Mouse (Mus musculus) CD4-positive naive resting alpha-beta T cell, adult 57 days (primary cell): Measurements from ENCODE around the gene BC005537. TPM values are rescaled to one million over a fixed set of nuclear protein-coding genes. Genes with fewer than 3 reads are reported as not detected.

Source experiments
- total RNA-seq: library from RNA; stranded (reverse); gene quantifications from one replicate; pipeline ENCODE4 v1.2.4, GENCODE M21; 2023

BC005537 gene
- 179 TPM for total RNA-seq

DNA sequence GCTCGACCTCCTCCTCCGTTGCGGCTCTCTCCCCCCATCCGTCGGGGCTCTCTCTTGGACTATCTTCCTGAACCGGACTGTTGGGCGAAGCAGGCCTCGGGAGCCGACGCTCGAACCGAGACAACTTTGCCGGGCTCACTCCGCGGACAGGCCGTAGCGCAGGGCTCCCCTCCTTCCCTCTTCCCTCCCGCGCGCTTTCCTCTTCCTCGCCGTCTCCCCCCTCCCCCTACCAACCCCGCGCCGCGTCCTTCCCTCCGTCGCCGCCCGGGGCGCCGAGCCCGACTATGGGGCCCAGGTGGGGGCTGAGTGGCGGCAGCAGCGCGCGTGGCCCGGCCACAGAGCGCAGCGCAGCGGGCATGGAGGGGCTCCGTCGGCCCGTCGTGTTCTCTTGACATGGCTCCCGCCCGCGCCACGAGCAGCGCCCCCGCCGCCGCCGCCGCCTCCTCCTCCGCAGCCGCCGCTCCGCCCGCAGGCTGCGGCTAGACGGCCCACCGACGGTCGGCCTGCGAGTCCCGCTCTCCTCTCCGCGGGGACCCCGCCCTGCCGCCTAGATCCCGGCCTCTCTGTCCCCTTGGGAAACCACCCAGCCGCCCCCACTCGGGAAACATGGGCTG, at the start of gene BC005537:
TSS of gene BC005537 (plus strand) at position 350 of the 614 bp plus-strand sequence.

GRCm38 (mm10) chr13:24761403-24762227, 39.8 kb upstream of the BC005537 start, which contains the start of gene Gmnn:
Gmnn (minus strand) TSS chr13:24761923.

GRCm38 (mm10) chr13:24831353-24832130, 30.1 kb downstream of the BC005537 start, which contains the start of the genes Acot13 and Tdp2:
Acot13 (minus strand) TSS chr13:24831540.
Tdp2 (plus strand) TSS chr13:24831679.

DNA sequence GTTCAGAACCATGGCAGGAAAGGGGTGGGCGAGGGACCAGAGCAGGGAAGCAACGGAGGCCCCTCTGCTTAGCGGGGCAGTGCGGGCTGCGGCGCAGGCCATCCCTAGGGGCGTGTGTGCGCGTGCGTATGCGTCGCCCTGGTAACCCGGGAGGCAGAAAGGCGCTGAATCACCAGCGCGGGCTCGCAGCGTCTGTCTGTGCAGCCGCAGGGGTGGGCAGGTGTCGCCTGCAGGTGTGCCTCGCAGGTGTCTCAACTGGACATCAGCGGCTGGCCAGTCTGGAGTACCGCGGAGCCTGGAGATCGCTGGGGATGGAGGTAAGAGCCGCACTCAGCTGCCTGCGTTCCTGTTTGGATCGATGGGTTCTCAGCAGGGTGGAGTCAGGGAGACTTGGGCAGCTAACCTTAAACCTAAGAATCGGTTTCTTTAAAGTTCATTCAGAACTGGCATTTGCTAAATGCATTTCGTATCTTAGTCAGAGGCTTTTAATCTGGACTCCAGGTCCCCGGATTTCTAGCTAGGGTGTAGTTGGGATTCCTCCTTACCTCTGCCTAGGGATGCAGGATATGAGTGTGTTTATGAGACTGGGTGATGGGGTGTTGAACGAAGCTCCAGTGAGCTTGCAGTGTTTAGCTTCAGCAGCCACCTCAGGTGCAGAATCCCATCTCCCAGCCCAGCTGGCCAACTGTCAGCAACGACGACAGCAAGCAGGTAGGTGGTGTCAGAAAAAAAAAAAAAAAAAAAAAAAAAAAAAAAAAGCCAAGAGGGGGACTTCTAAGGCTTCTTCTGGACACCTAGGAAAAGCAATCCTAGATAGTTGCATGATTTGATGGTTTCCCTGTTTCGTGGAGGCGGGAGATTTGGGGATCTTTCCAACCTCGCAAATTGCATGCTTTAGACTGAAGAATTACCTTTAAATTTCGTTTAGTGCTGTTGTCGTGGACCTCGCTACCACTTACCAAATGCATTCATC, 43.8 kb downstream of the BC005537 start, which contains the start of gene D130043K22Rik:
TSS of gene D130043K22Rik (plus strand) at position 153 of the 973 bp plus-strand sequence.

Other genes with a start within 250 kb of the BC005537 start
- gene Ripor2, start 219.5 kb upstream of the BC005537 start, total RNA-seq, result 734 TPM
- 2.6 TPM for gene Armh2, start 60.4 kb upstream of the BC005537 start, total RNA-seq
- 4.8 TPM for gene Gmnn, start 39.7 kb upstream of the BC005537 start, total RNA-seq
- gene Acot13, start 29.9 kb downstream of the BC005537 start, total RNA-seq, result 20.6 TPM
- 85.5 TPM for gene Tdp2, start 30.0 kb downstream of the BC005537 start, total RNA-seq
- gene D130043K22Rik, start 43.5 kb downstream of the BC005537 start, total RNA-seq, result not detected
- gene Aldh5a1, start 136.0 kb downstream of the BC005537 start, total RNA-seq, result 1.6 TPM
- not detected for gene Gpld1, start 141.5 kb downstream of the BC005537 start, total RNA-seq
- 44.9 TPM for gene Mrs2, start 218.7 kb downstream of the BC005537 start, total RNA-seq